Mouse (Mus musculus) adrenal gland, postnatal 4 days (tissue): Measurements from ENCODE around the gene Crtap. TPM values are rescaled to one million over a fixed set of nuclear protein-coding genes. Genes with fewer than 3 reads are reported as not detected.
"Not testable (repeated sequence)": the region's sequence is repeated elsewhere in the genome, so short reads cannot be mapped to it uniquely, and the experiment has no call there.

Experiments used
- DNase-seq, 2 experiments: peaks; one replicate each; pipeline ENCODE4 v3.0.0; 2021 to 2022; ENCODE audit warnings: low spot score in 2 of 2, mixed read lengths in 2 of 2
- total RNA-seq, 2 experiments: library from RNA; stranded (reverse); gene quantifications; 2 replicates each; pipeline ENCODE4 v1.2.3; 2021

Crtap gene
- total RNA-seq, 2 experiments from 2014 or later = 155 to 160 TPM

DNA sequence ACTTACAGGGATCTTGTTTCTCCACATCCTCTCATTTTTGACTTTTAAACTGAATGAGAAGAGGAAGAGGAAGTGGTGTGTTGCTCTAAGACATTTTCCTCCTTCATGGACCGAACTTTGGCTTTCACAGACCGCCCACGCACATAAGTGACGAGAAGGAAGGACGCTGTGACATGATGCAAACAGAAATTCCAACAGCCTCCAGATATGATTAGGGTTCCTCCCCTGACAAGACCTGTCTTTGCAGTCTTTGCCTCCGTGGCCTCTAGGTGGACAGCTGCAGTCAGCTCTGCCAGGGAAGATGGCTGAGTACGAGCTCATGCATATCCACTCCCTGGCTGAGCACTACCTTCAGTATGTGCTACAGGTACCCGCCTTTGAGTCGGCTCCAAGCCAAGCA, 60.6 kb downstream of the Crtap start, which contains the start of gene Bcl2a1c:
Gene Bcl2a1c (plus strand): TSS at position 281 of the 400 bp plus-strand sequence.
- DNase-seq = not testable (repeated sequence)

GRCm38 (mm10) chr9:114328332-114328731, 62.1 kb downstream of the Crtap start:
- DNase-seq = not testable (repeated sequence)

DNA sequence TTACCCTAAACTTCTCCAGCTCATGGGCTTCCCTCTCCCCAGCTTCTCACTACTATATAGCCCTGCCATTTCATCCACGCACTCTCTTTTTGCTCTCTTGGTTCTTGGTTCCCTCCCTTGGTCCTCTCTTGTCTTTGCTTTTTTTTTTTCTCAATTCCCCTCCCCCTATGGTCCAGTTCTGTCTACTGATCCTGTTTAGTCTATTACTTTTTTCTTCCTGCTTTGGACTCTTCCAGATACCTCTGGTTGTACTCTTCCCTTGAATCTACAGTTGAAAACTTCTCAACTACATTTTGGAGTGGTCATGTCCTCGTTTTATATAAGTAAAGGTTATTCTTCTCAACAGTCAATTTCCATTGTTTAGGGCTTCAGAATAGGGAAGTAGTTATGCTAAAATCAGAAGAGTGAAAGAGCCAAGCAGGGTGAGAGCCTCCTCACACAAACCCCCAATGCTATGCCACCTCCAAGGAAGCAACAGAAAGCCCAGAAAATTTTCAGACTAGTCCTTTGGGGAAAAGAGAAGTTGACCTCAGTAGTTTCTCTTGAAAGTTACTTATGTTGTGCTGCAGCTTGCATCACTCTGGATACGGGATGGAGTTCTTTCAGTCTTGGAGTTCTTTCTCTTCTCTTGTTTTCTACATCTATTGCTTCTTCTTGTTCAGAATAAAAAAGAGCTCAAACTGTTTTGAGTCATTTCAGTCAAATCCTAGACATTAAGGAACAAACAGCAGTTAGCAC, 64.3 kb downstream of the Crtap start:
- no peak for DNase-seq

Other genes with a start within 250 kb of the Crtap start
- gene Bcl2a1c, start 60.5 kb downstream of the Crtap start, total RNA-seq = not detected
- 10 to 100 TPM; 38.7 to 45.5 TPM for gene Glb1, start 10.4 kb upstream of the Crtap start, total RNA-seq
- gene Tmppe, start 10.4 kb upstream of the Crtap start, total RNA-seq = 10 to 100 TPM; 10.6 to 10.8 TPM
- gene Ccr4, start 114.2 kb upstream of the Crtap start, total RNA-seq = not detected
- not detected for gene C130032M10Rik, start 125.0 kb upstream of the Crtap start, total RNA-seq
- gene Trim71, start 173.7 kb upstream of the Crtap start, total RNA-seq = under 1 TPM in 1 of 2 experiments, not detected in 1; 0.36 TPM
- gene Cnot10, start 249.5 kb upstream of the Crtap start, total RNA-seq = 10 to 100 TPM; 59.5 to 61.9 TPM